In genomic region chr8:119812650-119813431, GRCm38 (mm10) we compare ENCODE assay signal across 8 mouse cellular contexts. TPM values are rescaled to one million over a fixed set of nuclear protein-coding genes. Genes with fewer than 3 reads are reported as not detected.
A peak's percentile ranks its signal among the peaks of the same experiment; 100 is the strongest.
DNase-seq lines count a peak whose midpoint lies in the region; ATAC-seq lines count a peak whose summit lies in the region.

No protein-coding gene starts in this region.

- H3K36me3 ChIP-seq in hindbrain, embryonic 10.5 days = peaks cover 61% of the 10 kb centered on the region
- peaks cover 23% of the 10 kb centered on the region for H3K36me3 ChIP-seq in hindbrain, embryonic 14.5 days (replicated peaks; ENCODE audit: control insufficient read depth, insufficient read depth)
- H3K36me3 ChIP-seq in forebrain, embryonic 13.5 days (ENCODE audit: poor library complexity, severe bottlenecking) = peaks cover 28% of the 10 kb centered on the region

- no peaks in the 10 kb centered on the region for H3K9me3 ChIP-seq in hindbrain, embryonic 10.5 days
- no peaks in the 10 kb centered on the region for H3K9me3 ChIP-seq in hindbrain, embryonic 14.5 days (ENCODE audit: control insufficient read depth, low read length)
- no peaks in the 10 kb centered on the region for H3K9me3 ChIP-seq in forebrain, embryonic 13.5 days (replicated peaks)

- peaks cover 85% of the 10 kb centered on the region for H3K4me1 ChIP-seq in hindbrain, embryonic 10.5 days (replicated peaks)
- H3K4me1 ChIP-seq in hindbrain, embryonic 14.5 days (replicated peaks; ENCODE audit: control insufficient read depth, insufficient read depth, low read length) = peaks cover 29% of the 10 kb centered on the region
- H3K4me1 ChIP-seq in forebrain, embryonic 13.5 days = peaks cover 45% of the 10 kb centered on the region

- H3K9ac ChIP-seq in hindbrain, embryonic 14.5 days = no peak overlapping the region
- H3K9ac ChIP-seq in forebrain, embryonic 13.5 days = no peak overlapping the region

- ATAC-seq in hindbrain, embryonic 14.5 days (ENCODE audit: low FRiP score) = no peak
- ATAC-seq in activated CD4-positive, CD25-positive, alpha-beta regulatory T cell, adult 4 months = peak; percentile 55
- no peak for ATAC-seq in forebrain, embryonic 13.5 days

- H3K4me2 ChIP-seq in hindbrain, embryonic 14.5 days (replicated peaks) = no peak overlapping the region
- no peak overlapping the region for H3K4me2 ChIP-seq in forebrain, embryonic 13.5 days

- H3K27me3 ChIP-seq in hindbrain, embryonic 10.5 days (ENCODE audit: insufficient read depth, poor library complexity, severe bottlenecking) = no peaks in the 10 kb centered on the region
- H3K27me3 ChIP-seq in hindbrain, embryonic 14.5 days (ENCODE audit: control insufficient read depth, insufficient read depth, low read length) = no peaks in the 10 kb centered on the region
- no peaks in the 10 kb centered on the region for H3K27me3 ChIP-seq in forebrain, embryonic 13.5 days

- H3K27ac ChIP-seq in hindbrain, embryonic 10.5 days = peak overlapping the region; percentile 81
- no peak overlapping the region; the same call in 1 of the 2 replicates for H3K27ac ChIP-seq in hindbrain, embryonic 14.5 days
- no peak overlapping the region for H3K27ac ChIP-seq in forebrain, embryonic 13.5 days

- no peak overlapping the region for H3K4me3 ChIP-seq in hindbrain, embryonic 10.5 days
- H3K4me3 ChIP-seq in hindbrain, embryonic 14.5 days (replicated peaks; ENCODE audit: low read length) = no peak overlapping the region
- H3K4me3 ChIP-seq in forebrain, embryonic 13.5 days = no peak overlapping the region

- no peak for DNase-seq in hindbrain, embryonic 10.5 days (ENCODE audit: low spot score)
- no peak for DNase-seq in hindbrain, embryonic 14.5 days (ENCODE audit: low spot score)
- DNase-seq in kidney, postnatal 4 days = peak; percentile 70 to 80
- DNase-seq in naive thymus-derived CD4-positive, alpha-beta T cell, adult 2 months (ENCODE audit: low read depth) = peak; percentile 72
- DNase-seq in adrenal gland, adult 2 months = no peak
- no peak for DNase-seq in retina, postnatal 1 day

- 77% methylated on average over 12 of the region's 12 CpGs for WGBS in hindbrain, embryonic 10.5 days
- WGBS in hindbrain, embryonic 14.5 days = 79% methylated on average over 12 of the region's 12 CpGs
- WGBS in forebrain, embryonic 13.5 days = 84% methylated on average over 12 of the region's 12 CpGs

RNA-seq across cellular contexts. Expression of gene Cotl1, which starts 27.5 kb away (rescaled TPM):
- 273 and 545 TPM in 2 replicates for polyA plus RNA-seq in hindbrain, embryonic 10.5 days (2016; fragmentation: Nextera tagmentation; extraction: Ambion mirVana)
- polyA plus RNA-seq in hindbrain, embryonic 14.5 days (2014; fragmentation: Nextera tagmentation; extraction: Ambion mirVana) = 238 and 309 TPM in 2 replicates
- 100 to 1,000 TPM; 219 to 262 TPM for polyA plus RNA-seq in activated CD4-positive, CD25-positive, alpha-beta regulatory T cell, adult 4 months (2017; shearing (Covaris generic))
- total RNA-seq in adrenal gland, adult 2 months (2021) = 10 to 100 TPM; 45.4 to 50.4 TPM
- 156 TPM in 2 replicates for polyA plus RNA-seq in adrenal gland, adult 2 months (2012; rRNA removed)
- polyA plus RNA-seq in forebrain, embryonic 13.5 days (2015; fragmentation: Nextera tagmentation; extraction: Ambion mirVana) = 92.3 and 99.6 TPM in 2 replicates

RNA-seq across cellular contexts. Expression of gene Tldc1, which starts 34.6 kb away (rescaled TPM):
- polyA plus RNA-seq in hindbrain, embryonic 10.5 days (2016; fragmentation: Nextera tagmentation; extraction: Ambion mirVana) = 12.6 and 15.3 TPM in 2 replicates
- polyA plus RNA-seq in hindbrain, embryonic 14.5 days (2014; fragmentation: Nextera tagmentation; extraction: Ambion mirVana) = 6.5 and 7.4 TPM in 2 replicates
- polyA plus RNA-seq in activated CD4-positive, CD25-positive, alpha-beta regulatory T cell, adult 4 months (2017; shearing (Covaris generic)) = 10 to 100 TPM in 1 of 2 experiments, 1 to 10 TPM in 1; 8.8 to 11.1 TPM
- total RNA-seq in adrenal gland, adult 2 months (2021) = 10 to 100 TPM in 1 of 2 experiments, 1 to 10 TPM in 1; 8.4 to 12.7 TPM
- polyA plus RNA-seq in adrenal gland, adult 2 months (2012; rRNA removed) = 13.0 and 13.2 TPM in 2 replicates
- 11.6 and 14.4 TPM in 2 replicates for polyA plus RNA-seq in forebrain, embryonic 13.5 days (2015; fragmentation: Nextera tagmentation; extraction: Ambion mirVana)

RNA-seq across cellular contexts. Expression of gene Klhl36, which starts 49.2 kb away (rescaled TPM):
- 10.7 and 11.9 TPM in 2 replicates for polyA plus RNA-seq in hindbrain, embryonic 10.5 days (2016; fragmentation: Nextera tagmentation; extraction: Ambion mirVana)
- 15.1 and 19.1 TPM in 2 replicates for polyA plus RNA-seq in hindbrain, embryonic 14.5 days (2014; fragmentation: Nextera tagmentation; extraction: Ambion mirVana)
- 1 to 10 TPM; 5.6 to 8.1 TPM for polyA plus RNA-seq in activated CD4-positive, CD25-positive, alpha-beta regulatory T cell, adult 4 months (2017; shearing (Covaris generic))
- 10 to 100 TPM in 1 of 2 experiments, 1 to 10 TPM in 1; 4.3 to 11.3 TPM for total RNA-seq in adrenal gland, adult 2 months (2021)
- polyA plus RNA-seq in adrenal gland, adult 2 months (2012; rRNA removed) = 19.8 and 25.5 TPM in 2 replicates
- 10.8 and 12.6 TPM in 2 replicates for polyA plus RNA-seq in forebrain, embryonic 13.5 days (2015; fragmentation: Nextera tagmentation; extraction: Ambion mirVana)

Comparison
In these comparisons a context has a peak if more than half of its experiments do, and no peak if none do; other contexts are left out.
1. DNase-seq: peak in kidney, postnatal 4 days (2 of 2) and naive thymus-derived CD4-positive, alpha-beta T cell, adult 2 months (single experiment); none in hindbrain, embryonic 10.5 days (single experiment), hindbrain, embryonic 14.5 days (single experiment), adrenal gland, adult 2 months (single experiment) and retina, postnatal 1 day (single experiment).